Mouse (Mus musculus): ENCODE results near the gene Art3. TPM values are rescaled to one million over a fixed set of nuclear protein-coding genes. Genes with fewer than 3 reads are reported as not detected.

Art3 gene
- 3.5 and 4.0 TPM in 2 replicates for polyA plus RNA-seq (2015; fragmentation: Nextera tagmentation; extraction: Ambion mirVana)

DNA sequence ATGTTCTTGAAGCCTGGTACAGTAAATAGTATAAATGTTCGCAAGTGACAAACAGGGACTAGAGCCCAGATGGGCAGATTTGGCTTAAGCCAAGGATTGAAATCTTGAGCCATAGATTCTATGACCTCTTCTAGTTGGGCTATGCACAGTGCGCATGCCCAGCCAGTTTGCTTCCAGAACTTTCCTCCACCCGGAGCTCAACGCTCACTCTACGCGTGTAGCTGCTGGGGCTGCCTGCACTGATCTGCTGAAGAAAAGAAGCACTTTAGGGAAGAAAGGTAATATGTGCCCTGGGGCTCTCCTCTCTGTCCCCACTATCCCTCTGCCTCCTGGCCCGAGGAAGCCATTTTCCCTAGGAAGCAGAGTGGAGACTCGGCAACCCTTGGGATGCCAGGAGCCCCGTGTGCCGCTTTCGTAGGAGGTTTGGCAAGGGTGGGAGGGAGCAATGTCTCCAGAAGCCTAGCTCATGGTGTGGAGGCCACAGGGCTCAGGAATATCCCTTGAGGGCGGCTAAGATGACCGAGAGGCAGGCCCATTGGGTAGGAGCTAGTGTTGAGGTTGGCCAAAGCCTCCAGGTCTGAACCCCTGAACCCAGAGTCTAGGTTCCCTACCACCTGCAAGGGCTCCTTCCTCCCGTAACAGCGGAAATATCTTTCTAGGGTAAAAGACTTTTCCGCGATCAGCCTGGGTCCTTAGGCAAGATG, at the start of gene Art3:
Gene Art3, plus strand, starts transcription at position 193 of the 704 bp plus-strand sequence.
- no peak within 1 kb of the TSS for H3K9ac ChIP-seq
- no peaks in the 10 kb centered on the region for H3K9me3 ChIP-seq
- 0 out of 2 replicates have a peak, but pooled peaks have one; percentile 7 for ATAC-seq (ENCODE audit: insufficient read depth, low FRiP score, low read depth)
- 86% methylated on average over 17 of the region's 17 CpGs for WGBS
- H3K27me3 ChIP-seq (replicated peaks), result no peaks in the 10 kb centered on the region
- peak within 1 kb of the TSS; percentile 41 for H3K4me2 ChIP-seq
- peak within 1 kb of the TSS; percentile 84 for H3K27ac ChIP-seq
- peaks cover 7% of the 10 kb centered on the region; the same call in 1 of the 2 replicates for H3K4me1 ChIP-seq
- H3K4me3 ChIP-seq (replicated peaks), result peak within 1 kb of the TSS; percentile 9; the same call in 1 of the 2 replicates
- no peaks in the 10 kb centered on the region for H3K36me3 ChIP-seq

DNA sequence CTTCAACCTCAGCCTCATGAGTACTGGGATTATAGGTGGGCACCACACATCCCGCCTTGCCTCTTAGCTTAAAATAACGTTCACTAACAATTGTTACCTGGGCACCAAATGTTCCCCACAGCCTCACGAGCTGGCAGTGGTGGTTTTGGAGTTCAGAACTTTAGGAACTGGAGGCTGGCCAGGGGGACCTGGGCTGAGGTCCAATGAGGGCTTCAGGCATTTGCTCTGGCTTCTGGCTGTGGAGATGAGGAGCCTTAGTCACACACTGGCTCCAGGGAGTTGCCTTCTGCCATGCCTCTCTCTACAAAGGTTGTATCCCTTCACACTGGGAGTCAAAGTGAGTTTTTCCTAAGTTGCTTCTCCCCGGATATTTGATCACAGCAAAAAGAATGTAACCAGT, 49.1 kb upstream of the Art3 start:
- Histone ChIP-seq H3K27ac (peak overlapping the region; percentile 28; the same call in 1 of the 2 replicates), H3K4me2 (no peak overlapping the region), H3K36me3 (peaks cover 14% of the 10 kb centered on the region), H3K9ac (no peak overlapping the region), H3K4me3 (replicated peaks) (no peak overlapping the region), H3K4me1 (peaks cover 8% of the 10 kb centered on the region; the same call in 1 of the 2 replicates), H3K27me3 (replicated peaks) (no peaks in the 10 kb centered on the region), H3K9me3 (no peaks in the 10 kb centered on the region)
- no peak for ATAC-seq (ENCODE audit: insufficient read depth, low FRiP score, low read depth)
- WGBS, result 69% methylated on average over 4 of the region's 4 CpGs

DNA sequence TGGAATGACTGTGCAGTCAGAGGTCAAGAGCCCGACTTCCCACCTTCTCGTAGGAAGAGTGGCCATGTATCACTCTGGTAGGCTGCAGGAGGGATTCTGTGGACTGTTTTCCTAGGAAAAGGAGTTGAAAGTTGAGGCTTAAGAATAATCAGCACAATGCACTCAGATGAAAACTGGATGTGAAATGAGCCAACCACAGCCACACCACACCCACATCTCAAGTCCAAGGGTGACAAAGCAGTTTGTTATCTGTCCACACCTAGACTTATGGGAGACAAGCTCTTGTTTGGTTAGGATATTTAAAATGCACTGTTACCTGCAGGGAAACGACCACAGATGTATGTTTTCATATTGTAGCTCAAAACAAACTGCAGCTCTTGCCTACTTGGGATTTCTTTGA, 48.5 kb upstream of the Art3 start:
- Histone ChIP-seq H3K27ac (peak overlapping the region; percentile 28; the same call in 1 of the 2 replicates), H3K4me1 (peaks cover 8% of the 10 kb centered on the region; the same call in 1 of the 2 replicates), H3K4me3 (replicated peaks) (no peak overlapping the region), H3K9ac (no peak overlapping the region), H3K36me3 (peaks cover 18% of the 10 kb centered on the region), H3K4me2 (no peak overlapping the region), H3K27me3 (replicated peaks) (no peaks in the 10 kb centered on the region), H3K9me3 (no peaks in the 10 kb centered on the region)
- ATAC-seq (ENCODE audit: insufficient read depth, low FRiP score, low read depth), result no peak
- WGBS, result 43% methylated on average over 3 of the region's 3 CpGs

DNA sequence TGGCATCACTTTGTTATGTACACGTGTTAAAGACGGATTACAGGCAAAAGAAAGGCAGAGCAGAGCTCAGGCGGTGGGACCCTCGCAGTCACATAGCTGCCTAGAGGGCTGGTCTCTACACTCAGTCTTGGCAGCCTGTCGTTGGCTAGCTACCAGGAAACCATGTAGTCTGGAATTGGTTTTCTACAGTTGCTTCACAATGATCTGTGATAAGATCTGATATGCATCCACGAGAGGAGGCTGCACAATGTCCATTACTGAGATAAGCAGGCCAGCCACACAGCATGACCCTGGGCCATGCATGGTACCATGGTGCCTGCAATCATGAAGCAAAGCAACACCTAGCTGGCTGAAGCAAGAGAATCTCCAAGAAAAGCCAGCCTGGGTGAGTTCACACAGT, 43.8 kb upstream of the Art3 start:
- Histone ChIP-seq H3K27me3 (replicated peaks) (no peaks in the 10 kb centered on the region), H3K4me2 (no peak overlapping the region), H3K9me3 (no peaks in the 10 kb centered on the region), H3K4me3 (replicated peaks) (no peak overlapping the region), H3K4me1 (no peaks in the 10 kb centered on the region), H3K36me3 (peaks cover 55% of the 10 kb centered on the region), H3K27ac (no peak overlapping the region), H3K9ac (no peak overlapping the region)
- 80% methylated on average over 6 of the region's 6 CpGs for WGBS
- no peak for ATAC-seq (ENCODE audit: insufficient read depth, low FRiP score, low read depth)

DNA sequence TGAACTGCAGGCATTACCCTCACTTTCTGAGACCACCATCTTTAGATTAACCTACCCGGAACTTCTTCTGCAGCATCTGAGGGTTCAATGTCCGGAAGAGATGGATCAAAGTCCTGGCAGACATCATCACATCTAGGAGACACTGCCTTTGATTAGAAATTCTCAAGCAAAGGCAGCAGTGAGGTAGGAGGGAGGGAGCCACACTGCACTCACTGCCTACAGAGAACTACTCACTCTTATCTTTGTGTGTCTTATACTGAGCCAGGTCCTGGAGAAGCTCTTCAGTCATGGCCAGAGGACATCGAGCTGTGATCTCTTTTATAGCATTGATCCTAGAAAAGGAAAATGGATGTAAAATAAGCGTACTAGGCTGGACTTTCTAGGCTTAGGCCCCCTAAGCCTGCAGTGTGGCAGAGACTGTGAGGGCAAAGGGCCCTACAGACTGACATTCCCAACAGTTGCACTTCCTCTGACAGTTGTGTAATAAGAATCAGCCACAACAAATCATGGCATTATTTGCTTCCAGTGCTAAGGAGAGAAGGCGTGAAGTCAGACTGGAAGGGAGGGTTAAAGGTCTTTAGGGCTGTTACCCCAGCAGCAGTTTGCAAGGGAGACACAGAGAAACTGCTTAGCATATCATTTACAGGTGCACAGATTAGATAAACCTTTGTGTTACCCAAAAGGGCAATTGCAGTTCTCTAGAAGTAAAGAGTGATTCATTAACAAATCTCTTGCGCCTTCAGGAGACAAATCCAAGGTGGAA, 39.8 kb upstream of the Art3 start:
- Histone ChIP-seq H3K4me3 (replicated peaks) (no peak overlapping the region), H3K36me3 (peaks cover 63% of the 10 kb centered on the region), H3K27ac (no peak overlapping the region; the same call in 1 of the 2 replicates), H3K9me3 (no peaks in the 10 kb centered on the region), H3K27me3 (replicated peaks) (no peaks in the 10 kb centered on the region), H3K9ac (no peak overlapping the region), H3K4me1 (no peaks in the 10 kb centered on the region), H3K4me2 (no peak overlapping the region)
- 77% methylated on average over 6 of the region's 6 CpGs for WGBS
- peak; percentile 61; the same call in 1 of the 2 replicates for ATAC-seq (ENCODE audit: insufficient read depth, low FRiP score, low read depth)

DNA sequence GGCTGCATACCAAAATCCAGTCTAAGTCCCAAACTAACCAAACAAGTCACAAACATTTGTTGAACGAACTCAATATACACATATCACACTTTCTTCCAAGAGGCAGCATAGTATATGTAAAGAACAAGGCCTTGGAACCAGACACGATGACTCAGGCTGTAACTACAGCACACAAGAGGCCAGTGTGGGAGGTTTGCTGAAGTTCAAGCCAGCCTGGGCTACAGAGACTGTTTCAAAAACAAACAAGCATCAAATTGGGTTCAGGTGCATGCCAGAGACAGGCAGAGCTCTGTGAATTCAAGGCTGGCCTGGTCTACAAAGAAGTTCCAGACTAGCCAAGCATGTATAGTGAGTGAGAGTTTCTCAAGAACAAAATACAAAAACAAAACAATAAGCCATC, 37.1 kb upstream of the Art3 start:
- H3K4me1 ChIP-seq, result no peaks in the 10 kb centered on the region
- no peak overlapping the region for H3K4me2 ChIP-seq
- H3K4me3 ChIP-seq (replicated peaks), result no peak overlapping the region
- H3K27ac ChIP-seq, result no peak overlapping the region
- no peak for ATAC-seq (ENCODE audit: insufficient read depth, low FRiP score, low read depth)
- 95% methylated on average over 2 of the region's 2 CpGs for WGBS
- H3K9ac ChIP-seq, result no peak overlapping the region
- no peaks in the 10 kb centered on the region for H3K9me3 ChIP-seq
- H3K36me3 ChIP-seq, result peaks cover 60% of the 10 kb centered on the region
- H3K27me3 ChIP-seq (replicated peaks), result no peaks in the 10 kb centered on the region

DNA sequence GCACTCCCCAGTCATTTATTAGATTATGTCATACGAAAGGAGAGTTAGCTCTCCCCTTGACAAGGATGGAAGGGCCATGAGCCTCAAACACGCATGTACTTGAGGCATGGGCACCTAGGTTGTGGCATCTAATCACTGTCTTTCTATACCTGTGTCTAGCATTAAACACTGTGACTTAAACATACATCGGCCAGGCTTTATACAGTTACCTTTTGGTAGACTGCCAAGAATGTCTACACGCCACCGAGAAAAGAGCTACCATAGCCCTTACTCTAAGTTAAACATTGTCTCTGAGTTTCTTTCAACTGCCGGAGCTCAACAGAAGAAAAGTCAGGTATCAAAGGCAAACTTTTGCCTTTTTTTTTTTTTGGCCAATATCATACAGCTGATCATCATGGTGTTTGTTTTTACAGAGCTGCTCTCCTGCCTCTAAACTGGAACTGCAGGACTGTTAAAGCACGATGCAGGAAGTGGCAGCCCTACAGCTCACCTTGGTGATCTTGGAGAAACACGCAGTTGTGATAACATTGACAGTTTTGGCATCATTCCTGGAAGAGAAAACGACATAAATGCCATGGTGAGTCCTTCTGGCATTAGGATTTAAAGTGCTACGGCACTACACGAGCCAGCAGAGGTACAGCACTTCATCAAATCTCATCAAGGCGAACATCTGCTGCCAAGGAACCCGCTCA, 29.3 kb upstream of the Art3 start:
- Histone ChIP-seq H3K9me3 (no peaks in the 10 kb centered on the region), H3K27ac (no peak overlapping the region), H3K9ac (no peak overlapping the region), H3K36me3 (peaks cover 51% of the 10 kb centered on the region), H3K4me3 (replicated peaks) (no peak overlapping the region), H3K27me3 (replicated peaks) (no peaks in the 10 kb centered on the region), H3K4me1 (no peaks in the 10 kb centered on the region), H3K4me2 (no peak overlapping the region)
- ATAC-seq (ENCODE audit: insufficient read depth, low FRiP score, low read depth), result peak; percentile 66; the same call in 1 of the 2 replicates
- WGBS, result 77% methylated on average over 13 of the region's 13 CpGs

DNA sequence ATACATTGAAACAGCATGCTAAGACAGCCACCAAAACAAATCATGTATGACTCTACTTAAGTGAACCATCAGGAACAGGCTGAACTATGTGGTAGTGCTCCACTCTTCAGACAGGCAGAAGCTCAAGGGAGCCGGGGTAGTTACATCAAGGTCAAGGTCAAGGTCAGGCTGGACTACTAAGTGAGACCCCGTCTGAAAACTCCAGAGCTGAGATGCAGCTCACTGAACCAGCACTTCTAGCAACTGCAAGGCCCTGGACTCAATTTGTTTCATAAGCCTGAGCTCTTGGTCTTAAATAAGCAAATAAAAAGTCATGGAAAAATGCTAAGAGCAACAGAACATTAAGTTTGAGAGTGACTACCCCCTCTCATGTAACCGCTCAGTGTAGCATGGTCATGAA, 27.3 kb upstream of the Art3 start:
- Histone ChIP-seq H3K9me3 (no peaks in the 10 kb centered on the region), H3K9ac (no peak overlapping the region), H3K4me3 (replicated peaks) (no peak overlapping the region), H3K27ac (no peak overlapping the region), H3K4me2 (no peak overlapping the region), H3K36me3 (peaks cover 44% of the 10 kb centered on the region), H3K27me3 (replicated peaks) (no peaks in the 10 kb centered on the region), H3K4me1 (peaks cover 9% of the 10 kb centered on the region)
- no peak for ATAC-seq (ENCODE audit: insufficient read depth, low FRiP score, low read depth)
- WGBS, result 90% methylated on average over 3 of the region's 3 CpGs

DNA sequence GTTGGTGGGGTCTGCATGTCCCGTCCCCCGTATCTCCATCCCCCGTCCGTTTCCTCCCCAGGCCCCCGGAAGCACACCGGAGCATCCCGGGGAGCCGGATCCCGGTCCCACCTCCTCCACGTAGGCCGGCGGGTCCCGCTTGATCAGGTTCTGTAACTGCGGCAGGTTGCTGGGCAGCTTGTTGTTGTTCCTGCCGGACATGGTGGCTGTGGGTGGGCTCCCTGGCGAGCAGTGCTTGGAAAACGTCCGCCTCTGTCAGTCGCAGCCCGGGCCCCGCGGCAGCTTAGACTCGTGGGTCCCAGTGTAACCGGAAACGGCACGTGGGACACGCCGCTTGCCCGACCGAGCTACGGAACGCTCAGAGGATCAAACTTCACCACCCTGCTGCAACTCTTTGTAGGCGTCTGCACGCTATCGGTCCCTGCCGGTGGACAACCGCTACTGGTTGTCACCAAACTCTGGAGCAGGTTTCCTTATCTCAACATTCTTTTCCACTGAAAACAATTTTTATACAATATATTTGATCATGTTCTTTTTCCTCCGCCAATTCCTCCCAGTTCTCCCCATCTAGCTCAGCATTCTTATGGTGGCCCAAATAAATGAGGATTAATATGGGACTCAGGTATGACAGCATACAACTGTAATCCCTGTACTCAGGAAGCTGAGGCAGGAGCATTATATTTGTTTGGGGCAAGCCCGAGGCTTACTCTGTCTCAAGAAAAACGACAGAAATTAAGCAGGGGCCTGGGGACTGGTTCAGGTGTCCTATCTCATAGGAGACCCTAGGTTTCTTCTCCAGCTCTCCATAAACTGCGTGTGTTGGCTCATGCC, 21.7 kb upstream of the Art3 start, which contains the start of gene Sdad1:
Gene Sdad1, minus strand, starts transcription at position 799 of the 831 bp plus-strand sequence.
- peak; percentile 96 for ATAC-seq (ENCODE audit: insufficient read depth, low FRiP score, low read depth)
- H3K9ac ChIP-seq, result peak within 1 kb of the TSS; percentile 64
- H3K4me2 ChIP-seq, result peak within 1 kb of the TSS; percentile 67
- 2% methylated on average over 41 of the region's 41 CpGs for WGBS
- H3K4me3 ChIP-seq (replicated peaks), result peak within 1 kb of the TSS; percentile 86
- H3K36me3 ChIP-seq, result peaks cover 8% of the 10 kb centered on the region
- peak within 1 kb of the TSS; percentile 64 for H3K27ac ChIP-seq
- H3K27me3 ChIP-seq (replicated peaks), result no peaks in the 10 kb centered on the region
- H3K4me1 ChIP-seq, result peaks cover 13% of the 10 kb centered on the region
- H3K9me3 ChIP-seq, result no peaks in the 10 kb centered on the region

DNA sequence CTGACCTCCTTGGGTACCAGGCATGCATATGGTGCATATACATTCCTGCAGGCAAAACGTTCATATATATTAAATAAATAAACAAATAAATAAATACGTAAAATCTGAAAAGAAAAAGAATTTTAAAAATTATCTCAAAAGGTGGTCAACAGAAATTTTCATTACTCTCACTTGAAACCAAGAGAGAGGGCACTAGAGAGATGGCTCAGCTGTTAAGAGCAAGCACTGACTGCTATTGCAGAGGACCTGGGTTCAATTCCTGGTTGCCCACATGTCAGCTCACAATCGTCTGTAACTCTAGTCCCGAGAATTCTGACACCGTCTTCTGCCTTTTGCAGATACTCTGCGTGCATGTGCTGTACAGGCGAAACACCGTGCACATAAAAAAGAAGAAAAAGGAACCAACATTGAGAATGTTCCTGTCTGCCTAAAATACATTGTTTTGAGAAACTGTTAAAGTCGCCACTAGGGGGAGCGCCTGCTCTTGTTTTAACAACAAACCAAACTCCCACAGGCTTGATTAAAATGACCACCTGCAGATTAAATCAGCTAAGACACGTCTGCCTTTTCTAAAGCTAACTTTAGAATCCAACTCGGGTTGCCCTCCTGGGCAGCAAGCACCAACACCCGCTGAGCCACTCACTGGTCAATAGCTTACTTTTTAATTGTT, 19.4 kb upstream of the Art3 start:
- no peak for ATAC-seq (ENCODE audit: insufficient read depth, low FRiP score, low read depth)
- no peaks in the 10 kb centered on the region for H3K9me3 ChIP-seq
- no peaks in the 10 kb centered on the region for H3K27me3 ChIP-seq (replicated peaks)
- no peak overlapping the region for H3K4me2 ChIP-seq
- H3K9ac ChIP-seq, result no peak overlapping the region
- no peak overlapping the region for H3K4me3 ChIP-seq (replicated peaks)
- H3K36me3 ChIP-seq, result 0 out of 2 replicates have a peak, but pooled peaks cover 3% of the 10 kb centered on the region
- WGBS, result 11% methylated on average over 13 of the region's 13 CpGs
- H3K4me1 ChIP-seq, result peaks cover 13% of the 10 kb centered on the region
- H3K27ac ChIP-seq, result no peak overlapping the region

DNA sequence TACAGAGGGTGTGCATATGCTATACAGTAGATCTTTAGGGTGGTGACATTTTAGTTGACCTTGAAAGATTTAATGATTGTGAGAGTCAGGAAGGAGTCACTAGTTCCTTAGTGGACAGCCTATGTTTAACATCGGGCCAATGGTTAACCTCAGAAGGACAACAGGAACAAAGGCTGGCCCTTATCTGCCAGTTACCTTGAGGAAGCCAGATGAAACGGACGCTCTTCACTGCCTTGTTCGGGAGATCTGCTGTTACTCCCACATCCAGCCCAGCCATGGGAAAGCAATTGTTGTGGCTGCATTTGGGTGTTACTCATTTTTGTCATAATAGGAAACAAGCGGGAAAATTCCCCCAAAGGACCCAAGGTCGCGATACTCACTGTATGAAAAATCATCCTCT, 17.9 kb upstream of the Art3 start:
- Histone ChIP-seq H3K4me1 (peaks cover 7% of the 10 kb centered on the region), H3K4me3 (replicated peaks) (no peak overlapping the region), H3K4me2 (no peak overlapping the region), H3K27me3 (replicated peaks) (no peaks in the 10 kb centered on the region), H3K36me3 (no peaks in the 10 kb centered on the region), H3K9ac (no peak overlapping the region), H3K27ac (no peak overlapping the region), H3K9me3 (no peaks in the 10 kb centered on the region)
- ATAC-seq (ENCODE audit: insufficient read depth, low FRiP score, low read depth), result no peak
- WGBS, result 51% methylated on average over 7 of the region's 7 CpGs
